Mouse (Mus musculus) forebrain, embryonic 15.5 days (tissue): ENCODE measurements at regions not wholly inside any gene's neighbourhood (a gene's known extent, or its start where the extent isn't known, plus 50 kb on each side); places are given as distances from the start of the nearest gene placed in this dataset.

ENCODE experiments used
- ATAC-seq: fragments of 200-750 bp; cut with Nextera tagmentation; replicated peaks from 2 replicates; pipeline ENCODE4 v1.8.0; 2017; ENCODE audit warnings: mild to moderate bottlenecking, moderate TSS enrichment, moderate library complexity
- H3K27ac ChIP-seq: fragments of 300-500 bp; sonication (generic); replicated peaks from 2 replicates; pipeline ENCODE4 v1.5.1; 2015; ENCODE audit warnings: mild to moderate bottlenecking, inconsistent platforms
- H3K27me3 ChIP-seq: fragments of 300-500 bp; sonication (generic); 2 replicates; pipeline ENCODE4 v1.6.1; 2015; ENCODE audit warnings: inconsistent platforms
- H3K36me3 ChIP-seq: fragments of 300-500 bp; sonication (generic); 2 replicates; pipeline ENCODE4 v1.6.1; 2015; ENCODE audit warnings: mild to moderate bottlenecking, inconsistent platforms
- H3K4me1 ChIP-seq: fragments of 300-500 bp; sonication (generic); 2 replicates; pipeline ENCODE4 v1.6.1; 2015; ENCODE audit warnings: inconsistent platforms
- H3K4me2 ChIP-seq: fragments of 300-500 bp; sonication (generic); replicated peaks from 2 replicates; pipeline ENCODE4 v1.6.1; 2015; ENCODE audit warnings: mild to moderate bottlenecking, inconsistent platforms
- H3K4me3 ChIP-seq: fragments of 300-500 bp; sonication (generic); 2 replicates; pipeline ENCODE4 v1.5.1; 2015; ENCODE audit warnings: mild to moderate bottlenecking, inconsistent platforms
- H3K9ac ChIP-seq: fragments of 300-500 bp; sonication (generic); replicated peaks from 2 replicates; pipeline ENCODE4 v1.6.1; 2015; ENCODE audit warnings: mild to moderate bottlenecking, inconsistent platforms
- H3K9me3 ChIP-seq: fragments of 300-500 bp; sonication (generic); 2 replicates; pipeline ENCODE4 v1.6.1; 2016; ENCODE audit warnings: inconsistent platforms
- WGBS: fragments of 180-500 bp; shearing (Covaris S2); methylation state at CpG from one replicate; pipeline ENCODE4 v1.1.7; 2015; ENCODE audit warnings: mixed read lengths; 5-methylcytosine and 5-hydroxymethylcytosine counted together

- 19% methylated on average over 2 of the region's 2 CpGs for WGBS
- H3K27me3 ChIP-seq: no peaks in the 10 kb centered on the region
- no peak overlapping the region for H3K27ac ChIP-seq
- no peak overlapping the region for H3K9ac ChIP-seq
- H3K36me3 ChIP-seq: no peaks in the 10 kb centered on the region
- H3K9me3 ChIP-seq: no peaks in the 10 kb centered on the region
- no peak for ATAC-seq
- H3K4me3 ChIP-seq: no peak overlapping the region
- no peak overlapping the region for H3K4me2 ChIP-seq
- peaks cover 8% of the 10 kb centered on the region; the same call in 1 of the 2 replicates for H3K4me1 ChIP-seq
Measured at GRCm38 (mm10) chr13:99814801-99815200, 86.1 kb downstream of the Cartpt start.

DNA sequence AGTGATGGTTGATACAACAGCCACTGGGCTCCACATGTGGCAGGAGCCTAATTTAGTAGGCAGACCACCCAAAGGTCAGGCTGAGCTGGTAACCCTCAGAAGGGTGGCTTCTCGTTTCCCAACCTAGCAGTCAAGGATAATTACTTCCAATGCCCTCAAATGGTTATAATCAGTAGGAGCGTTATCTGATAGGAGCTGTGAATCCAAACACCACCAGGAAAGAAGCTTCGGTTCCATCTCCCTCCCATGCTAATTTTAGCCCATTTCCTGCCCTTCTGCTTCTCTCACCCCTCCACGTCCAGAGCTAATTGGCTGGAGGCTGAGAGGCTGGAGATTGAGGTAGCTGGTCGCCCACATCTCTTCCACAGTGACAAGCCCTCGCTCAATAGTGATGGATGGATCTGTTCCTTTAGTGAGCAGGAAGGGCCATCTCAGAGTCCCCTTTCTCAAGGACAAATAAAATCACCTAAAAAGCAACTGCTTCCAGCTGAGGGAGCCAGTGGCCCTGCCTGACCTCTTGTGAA, 86.8 kb downstream of the Cartpt start:
- Histone ChIP-seq H3K4me1 (peaks cover 8% of the 10 kb centered on the region; the same call in 1 of the 2 replicates), H3K36me3 (no peaks in the 10 kb centered on the region), H3K27me3 (no peaks in the 10 kb centered on the region), H3K9ac (no peak overlapping the region), H3K9me3 (no peaks in the 10 kb centered on the region), H3K27ac (no peak overlapping the region), H3K4me3 (no peak overlapping the region), H3K4me2 (no peak overlapping the region)
- no peak for ATAC-seq
- 72% methylated on average over 6 of the region's 6 CpGs for WGBS

GRCm38 (mm10) chr13:99794448-99794847, 106.4 kb downstream of the Cartpt start:
- Histone ChIP-seq H3K9me3 (no peaks in the 10 kb centered on the region), H3K27ac (no peak overlapping the region), H3K9ac (no peak overlapping the region), H3K27me3 (no peaks in the 10 kb centered on the region), H3K4me1 (0 out of 2 replicates have a peak, but pooled peaks cover 5% of the 10 kb centered on the region), H3K4me2 (no peak overlapping the region), H3K4me3 (no peak overlapping the region), H3K36me3 (no peaks in the 10 kb centered on the region)
- 54% methylated on average over 6 of the region's 6 CpGs for WGBS
- ATAC-seq: no peak

GRCm38 (mm10) chr13:99793786-99794435, 107.0 kb downstream of the Cartpt start:
- no peaks in the 10 kb centered on the region for H3K27me3 ChIP-seq
- H3K9me3 ChIP-seq: no peaks in the 10 kb centered on the region
- no peaks in the 10 kb centered on the region for H3K36me3 ChIP-seq
- 40% methylated on average over 7 of the region's 7 CpGs for WGBS
- no peak overlapping the region for H3K9ac ChIP-seq
- no peak overlapping the region; the same call in 1 of the 2 replicates for H3K27ac ChIP-seq
- H3K4me3 ChIP-seq: no peak overlapping the region
- 0 out of 2 replicates have a peak, but pooled peaks cover 5% of the 10 kb centered on the region for H3K4me1 ChIP-seq
- peak; percentile 57; the same call in 1 of the 2 replicates for ATAC-seq
- H3K4me2 ChIP-seq: no peak overlapping the region

DNA sequence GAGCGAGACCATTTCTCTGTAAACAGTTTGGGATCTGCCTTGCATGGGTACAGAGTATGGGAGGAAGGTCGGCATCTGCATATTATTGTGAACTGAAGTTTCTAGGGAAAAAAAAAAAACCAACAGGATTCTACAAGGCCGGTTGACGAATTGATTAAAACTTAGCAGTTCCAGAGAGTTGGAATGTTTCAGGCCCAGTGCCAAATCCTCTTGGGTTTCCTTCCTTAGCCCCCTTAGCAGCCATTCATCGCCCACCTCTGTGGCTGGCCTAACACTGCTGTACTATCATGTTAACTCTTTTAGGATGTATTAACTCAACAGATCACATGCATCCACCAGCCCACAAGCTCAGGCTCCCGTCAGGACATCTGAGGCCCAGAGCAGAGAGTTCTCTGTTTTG, 107.9 kb downstream of the Cartpt start:
- Histone ChIP-seq H3K4me3 (no peak overlapping the region), H3K4me2 (no peak overlapping the region), H3K9me3 (no peaks in the 10 kb centered on the region), H3K36me3 (no peaks in the 10 kb centered on the region), H3K27me3 (no peaks in the 10 kb centered on the region), H3K27ac (no peak overlapping the region), H3K9ac (no peak overlapping the region), H3K4me1 (0 out of 2 replicates have a peak, but pooled peaks cover 5% of the 10 kb centered on the region)
- no peak for ATAC-seq
- WGBS: 68% methylated on average over 6 of the region's 6 CpGs

DNA sequence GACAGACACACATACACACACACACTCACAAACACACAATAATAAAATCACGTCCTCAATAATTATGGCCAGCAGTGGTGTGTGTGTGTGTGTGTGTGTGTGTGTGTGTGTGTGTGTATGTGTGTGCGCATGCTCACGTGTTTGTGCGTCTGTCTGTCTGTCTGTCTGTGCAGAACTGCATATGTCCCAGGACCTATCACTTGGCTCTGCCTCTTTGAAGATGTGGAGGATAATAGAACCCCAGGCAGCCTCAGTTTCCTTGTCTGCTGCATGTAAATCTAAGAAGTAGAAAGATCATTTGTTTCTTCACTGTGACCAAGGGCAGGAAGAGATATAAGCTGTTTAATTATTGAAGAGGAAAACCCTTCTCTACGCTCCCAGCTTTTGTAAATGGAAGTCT, 109.9 kb downstream of the Cartpt start:
- no peak for ATAC-seq
- no peaks in the 10 kb centered on the region for H3K27me3 ChIP-seq
- 83% methylated on average over 5 of the region's 5 CpGs for WGBS

GRCm38 (mm10) chr13:99787760-99788159, 113.1 kb downstream of the Cartpt start:
- no peak for ATAC-seq

More for the DNA sequence above, 109.9 kb downstream of the Cartpt start:
- no peak overlapping the region for H3K4me2 ChIP-seq
- no peak overlapping the region for H3K27ac ChIP-seq
- no peaks in the 10 kb centered on the region for H3K9me3 ChIP-seq
- 0 out of 2 replicates have a peak, but pooled peaks cover 5% of the 10 kb centered on the region for H3K4me1 ChIP-seq
- H3K9ac ChIP-seq: no peak overlapping the region
- no peak overlapping the region for H3K4me3 ChIP-seq
- no peaks in the 10 kb centered on the region for H3K36me3 ChIP-seq

DNA sequence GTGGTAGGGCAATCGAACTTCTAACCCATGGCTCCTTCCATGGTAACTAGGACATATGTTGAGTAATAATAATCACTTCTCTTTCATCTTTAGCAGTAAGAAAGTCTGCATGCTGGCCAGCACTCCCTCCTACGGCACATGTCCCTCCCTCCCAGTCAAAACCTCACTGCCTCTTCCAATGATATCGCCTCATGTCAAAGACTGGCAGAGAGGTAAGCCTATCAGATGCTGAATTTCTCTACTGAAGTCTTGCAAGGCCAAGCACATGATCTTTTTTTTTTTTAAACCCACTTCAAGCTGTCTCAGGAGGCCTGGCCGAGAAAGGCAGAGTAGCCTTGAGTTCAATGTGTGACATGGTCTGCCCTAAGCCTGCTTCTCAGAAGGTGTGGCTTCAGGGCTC, 115.5 kb downstream of the Cartpt start:
- ATAC-seq: no peak

More at GRCm38 (mm10) chr13:99787760-99788159, 113.1 kb downstream of the Cartpt start:
- H3K4me2 ChIP-seq: no peak overlapping the region
- H3K9ac ChIP-seq: no peak overlapping the region
- no peaks in the 10 kb centered on the region for H3K36me3 ChIP-seq
- no peaks in the 10 kb centered on the region for H3K4me1 ChIP-seq
- H3K27ac ChIP-seq: no peak overlapping the region
- WGBS: 56% methylated on average over 4 of the region's 4 CpGs
- no peaks in the 10 kb centered on the region for H3K27me3 ChIP-seq
- H3K4me3 ChIP-seq: no peak overlapping the region
- H3K9me3 ChIP-seq: no peaks in the 10 kb centered on the region

DNA sequence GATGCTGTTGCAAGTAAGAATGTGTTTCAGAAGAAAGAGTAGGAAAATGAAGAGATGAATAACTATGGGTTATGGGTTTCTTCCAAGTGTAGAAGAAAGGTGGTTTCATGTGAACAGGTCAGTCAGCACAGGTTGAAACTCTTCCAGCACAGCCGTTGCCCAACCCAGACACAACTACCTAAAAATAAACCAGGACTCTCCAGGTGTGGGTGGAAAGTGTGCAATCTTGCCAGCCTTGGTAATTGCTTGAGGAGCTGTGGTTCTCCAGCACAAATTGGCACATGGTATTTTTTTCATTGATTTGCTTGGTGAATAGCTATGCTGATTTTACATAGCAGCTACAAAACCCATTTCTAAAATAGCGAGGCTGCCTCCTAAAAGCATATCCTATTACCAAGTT, 116.6 kb downstream of the Cartpt start:
- no peak overlapping the region for H3K4me3 ChIP-seq
- H3K4me1 ChIP-seq: peaks cover 15% of the 10 kb centered on the region
- H3K4me2 ChIP-seq: no peak overlapping the region
- WGBS: 88% methylated on average over 2 of the region's 2 CpGs
- H3K9ac ChIP-seq: no peak overlapping the region
- H3K9me3 ChIP-seq: no peaks in the 10 kb centered on the region
- H3K27me3 ChIP-seq: no peaks in the 10 kb centered on the region
- ATAC-seq: no peak
- H3K36me3 ChIP-seq: no peaks in the 10 kb centered on the region
- H3K27ac ChIP-seq: no peak overlapping the region

More for the DNA sequence above, 115.5 kb downstream of the Cartpt start:
- H3K9ac ChIP-seq: no peak overlapping the region
- no peak overlapping the region for H3K27ac ChIP-seq
- no peaks in the 10 kb centered on the region for H3K27me3 ChIP-seq
- H3K36me3 ChIP-seq: no peaks in the 10 kb centered on the region
- H3K4me3 ChIP-seq: no peak overlapping the region
- no peak overlapping the region for H3K4me2 ChIP-seq
- WGBS: 85% methylated on average over 4 of the region's 4 CpGs
- H3K4me1 ChIP-seq: peaks cover 14% of the 10 kb centered on the region
- H3K9me3 ChIP-seq: no peaks in the 10 kb centered on the region

DNA sequence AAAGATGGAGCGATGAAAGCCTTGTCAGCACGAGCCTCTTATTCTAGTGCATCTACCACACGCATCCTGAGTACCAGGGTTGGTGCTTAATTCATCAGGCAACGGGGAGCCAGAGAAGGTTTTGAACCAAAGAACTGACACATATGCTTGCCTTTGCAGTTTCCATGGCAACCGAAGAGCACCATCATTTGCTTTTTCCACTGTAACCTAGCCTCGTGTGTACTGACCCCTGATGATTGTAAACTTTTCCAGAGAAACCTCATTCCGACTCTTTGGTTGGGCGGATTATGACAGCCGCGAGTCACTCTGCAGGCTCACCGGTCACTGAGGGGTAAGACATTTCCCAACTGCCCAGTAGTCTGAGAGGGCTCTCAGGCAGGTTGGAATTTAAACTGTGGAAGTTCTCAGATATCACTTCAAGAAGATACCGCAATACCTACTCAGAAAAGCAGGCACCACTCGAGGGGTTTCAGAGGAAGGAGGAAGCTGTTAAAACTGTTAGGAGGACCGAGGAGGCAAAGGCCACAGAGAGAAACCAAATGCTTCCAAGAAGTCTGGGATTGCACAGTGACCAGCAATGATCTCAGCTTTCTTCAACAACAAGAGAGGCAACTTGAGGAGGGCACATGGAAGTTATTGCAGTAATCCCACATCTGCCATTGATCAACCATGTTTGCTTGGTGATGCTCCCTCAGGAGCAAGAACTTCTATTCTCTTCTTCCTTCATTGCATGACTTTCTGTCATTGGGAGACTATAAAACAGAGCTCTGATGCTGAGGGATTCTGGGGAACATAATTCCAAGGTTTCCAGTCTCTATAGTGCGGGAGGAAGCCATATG, 117.8 kb downstream of the Cartpt start:
- peaks cover 15% of the 10 kb centered on the region for H3K4me1 ChIP-seq
- no peak overlapping the region for H3K9ac ChIP-seq
- no peaks in the 10 kb centered on the region for H3K9me3 ChIP-seq
- 77% methylated on average over 15 of the region's 15 CpGs for WGBS
- no peak for ATAC-seq
- no peaks in the 10 kb centered on the region for H3K27me3 ChIP-seq
- no peak overlapping the region for H3K27ac ChIP-seq
- no peak overlapping the region for H3K4me2 ChIP-seq
- no peak overlapping the region for H3K4me3 ChIP-seq
- H3K36me3 ChIP-seq: no peaks in the 10 kb centered on the region

DNA sequence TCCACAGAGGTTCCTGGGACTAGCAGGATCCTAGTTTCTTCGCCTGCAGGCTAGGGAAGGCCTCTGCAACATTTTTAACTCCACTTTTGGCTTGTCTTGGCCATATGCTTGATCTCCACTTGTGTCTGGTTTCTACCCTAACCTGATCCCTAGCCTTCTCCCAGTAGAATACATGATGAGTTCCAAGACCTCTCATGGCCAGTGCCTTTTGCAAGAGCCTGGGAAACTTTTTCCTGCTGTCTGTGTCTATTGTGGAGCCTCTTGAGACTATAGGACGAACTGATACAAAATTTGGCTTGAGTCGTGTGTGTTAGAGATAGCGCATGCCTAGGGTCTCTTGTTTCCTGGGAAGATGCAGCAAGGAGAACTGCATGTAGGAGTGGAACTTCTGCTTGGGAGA, 119.3 kb downstream of the Cartpt start:
- Histone ChIP-seq H3K36me3 (no peaks in the 10 kb centered on the region), H3K27ac (no peak overlapping the region; the same call in 1 of the 2 replicates), H3K27me3 (no peaks in the 10 kb centered on the region), H3K9me3 (no peaks in the 10 kb centered on the region), H3K4me1 (peaks cover 15% of the 10 kb centered on the region), H3K4me2 (no peak overlapping the region), H3K4me3 (no peak overlapping the region), H3K9ac (no peak overlapping the region)
- no peak for ATAC-seq
- 80% methylated on average over 4 of the region's 4 CpGs for WGBS
